Mouse (Mus musculus) neural tube, embryonic 11.5 days (tissue): ENCODE data around the gene Ccdc32. TPM values are rescaled to one million over a fixed set of nuclear protein-coding genes. Genes with fewer than 3 reads are reported as not detected.

Experiments
- ATAC-seq: fragments of 200-750 bp; cut with Nextera tagmentation; 2 replicates; pipeline ENCODE4 v1.8.0; 2017; ENCODE audit warnings: moderate number of reproducible peaks, mild to moderate bottlenecking, moderate TSS enrichment, moderate library complexity; ENCODE audit not compliant: insufficient read depth, low FRiP score, low TSS enrichment
- DNase-seq: peaks from one replicate; pipeline ENCODE4 v3.0.0-alpha.2; 2015; ENCODE audit warnings: low spot score
- H3K27ac ChIP-seq: fragments of 300-500 bp; sonication (generic); 2 replicates; pipeline ENCODE4 v1.5.1; 2014; ENCODE audit warnings: low read depth, mild to moderate bottlenecking, low read length
- H3K27me3 ChIP-seq: fragments of 300-500 bp; sonication (generic); 2 replicates; pipeline ENCODE4 v1.6.1; 2014; ENCODE audit warnings: mild to moderate bottlenecking, low read length, mixed read lengths; ENCODE audit not compliant: control insufficient read depth, insufficient read depth
- H3K36me3 ChIP-seq: fragments of 300-500 bp; sonication (generic); 2 replicates; pipeline ENCODE4 v1.6.1; 2014; ENCODE audit warnings: mild to moderate bottlenecking, low read length, moderate library complexity, mixed read lengths; ENCODE audit not compliant: control insufficient read depth, insufficient read depth
- H3K4me1 ChIP-seq: fragments of 300-500 bp; sonication (generic); 2 replicates; pipeline ENCODE4 v1.6.1; 2014; ENCODE audit warnings: low read length, mixed read lengths; ENCODE audit not compliant: control insufficient read depth, insufficient read depth
- H3K4me2 ChIP-seq: fragments of 300-500 bp; sonication (generic); 2 replicates; pipeline ENCODE4 v1.6.1; 2014; ENCODE audit warnings: low read depth, mild to moderate bottlenecking, moderate library complexity
- H3K4me3 ChIP-seq: fragments of 300-500 bp; sonication (generic); 2 replicates; pipeline ENCODE4 v1.5.1; 2014; ENCODE audit warnings: low read depth, low read length
- H3K9ac ChIP-seq: fragments of 300-500 bp; sonication (generic); 2 replicates; pipeline ENCODE4 v1.6.1; 2014; ENCODE audit warnings: mild to moderate bottlenecking, low read length
- H3K9me3 ChIP-seq: fragments of 300-500 bp; sonication (generic); 2 replicates; pipeline ENCODE4 v1.6.1; 2016; ENCODE audit warnings: low read length; ENCODE audit not compliant: control insufficient read depth
- WGBS: fragments of 180-500 bp; shearing (Covaris S2); extraction: QIAGEN DNeasy Blood & Tissue Kit; methylation state at CpG from one replicate; pipeline ENCODE4 v1.1.7; 2014; 5-methylcytosine and 5-hydroxymethylcytosine counted together
- polyA plus RNA-seq: library from polyadenylated mRNA; unstranded; fragments of >200 nt; fragmentation: Nextera tagmentation; extraction: Ambion mirVana; gene quantifications from 2 replicates; pipeline ENCODE4 v1.2.1, GENCODE M21; 2014

Ccdc32 gene
- polyA plus RNA-seq, result 22.2 and 27.7 TPM in 2 replicates

DNA sequence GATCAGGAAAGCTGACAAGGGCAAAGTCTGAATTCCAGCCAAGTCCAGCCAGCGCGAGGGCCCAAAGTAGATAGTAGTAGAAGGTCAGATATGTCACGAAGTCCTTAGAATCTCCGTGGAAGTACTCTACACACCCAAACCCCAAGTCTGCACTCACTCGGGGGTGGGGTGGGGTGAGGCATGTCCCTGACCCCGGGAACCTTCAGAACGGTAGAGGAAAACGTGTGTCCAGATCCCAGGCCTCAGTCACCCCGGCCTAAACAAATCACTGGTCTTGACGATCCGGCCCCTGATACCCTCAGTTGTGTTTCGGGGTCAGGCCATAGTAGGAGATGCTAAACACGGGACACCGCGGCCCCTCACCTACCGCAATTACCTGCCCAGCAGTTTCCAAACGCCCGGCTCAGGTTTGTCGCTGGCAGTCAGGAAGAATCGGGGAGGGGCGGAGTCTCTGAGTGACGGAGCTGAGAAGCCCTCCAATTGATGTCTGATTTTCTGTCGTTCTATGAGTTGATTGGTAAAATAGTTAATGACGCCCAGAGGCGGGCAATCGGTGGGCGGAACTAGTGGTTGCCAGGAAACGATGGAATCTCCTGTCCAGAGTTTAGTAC lies at the start of gene Ccdc32:
Gene Ccdc32, minus strand, starts transcription at position 453 of the 611 bp plus-strand sequence.
- H3K27ac ChIP-seq, result no peak within 1 kb of the TSS
- peak within 1 kb of the TSS; percentile 63 for H3K9ac ChIP-seq
- DNase-seq (peak; percentile 93), ATAC-seq (peak; percentile 91)
- H3K9me3 ChIP-seq, result no peaks in the 10 kb centered on the region
- peak within 1 kb of the TSS; percentile 58 for H3K4me3 ChIP-seq
- no peaks in the 10 kb centered on the region for H3K36me3 ChIP-seq
- H3K4me2 ChIP-seq, result peak within 1 kb of the TSS; percentile 73
- H3K4me1 ChIP-seq, result peaks cover 3% of the 10 kb centered on the region; the same call in 1 of the 2 replicates
- no peaks in the 10 kb centered on the region for H3K27me3 ChIP-seq
- WGBS, result 1% methylated on average over 28 of the region's 28 CpGs

DNA sequence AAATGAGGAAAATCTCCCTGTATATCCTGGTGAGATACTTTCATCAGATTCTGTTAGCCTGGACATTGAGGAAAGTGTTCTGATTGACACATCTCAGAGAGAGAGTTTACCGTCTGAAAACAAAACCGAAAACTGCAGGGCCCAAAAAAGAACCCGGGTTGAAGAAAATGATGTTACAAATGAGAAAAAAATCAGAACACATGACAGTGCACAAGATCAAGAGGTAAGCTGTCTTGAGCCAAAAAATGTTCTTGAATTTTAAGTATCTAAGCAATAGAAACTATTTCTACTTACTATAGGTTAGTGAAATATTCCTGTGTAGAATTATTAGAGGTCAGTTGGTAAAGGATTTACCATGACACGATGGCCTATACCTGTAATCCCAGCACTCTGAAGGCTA lies 43.2 kb upstream of the Ccdc32 start:
- Histone ChIP-seq H3K9me3 (no peaks in the 10 kb centered on the region), H3K36me3 (no peaks in the 10 kb centered on the region), H3K9ac (no peak overlapping the region), H3K4me3 (no peak overlapping the region), H3K4me1 (no peaks in the 10 kb centered on the region), H3K4me2 (no peak overlapping the region), H3K27me3 (no peaks in the 10 kb centered on the region), H3K27ac (no peak overlapping the region)
- ATAC-seq (no peak), DNase-seq (no peak)
- 94% methylated on average over 4 of the region's 4 CpGs for WGBS

DNA sequence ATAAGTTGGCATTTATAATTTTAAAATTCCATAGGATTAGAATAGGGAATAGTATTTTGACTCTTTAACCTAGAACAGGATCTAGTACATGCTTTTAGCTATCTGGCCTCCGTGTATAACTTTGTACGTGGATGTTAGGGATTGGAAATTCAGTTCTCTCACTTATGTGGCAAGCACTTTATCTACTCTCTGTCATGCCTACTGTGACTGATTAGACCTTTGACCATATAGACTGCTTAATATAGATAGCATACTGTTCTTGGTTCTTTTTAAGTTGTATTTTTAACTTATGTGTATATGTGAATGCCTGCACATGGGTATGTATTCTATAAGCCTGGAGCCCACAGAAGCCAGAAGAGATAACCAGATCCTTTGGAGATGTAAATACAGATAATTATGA lies 30.9 kb upstream of the Ccdc32 start:
- no peaks in the 10 kb centered on the region for H3K27me3 ChIP-seq
- H3K4me3 ChIP-seq, result no peak overlapping the region
- WGBS, result 96% methylated on average over 2 of the region's 2 CpGs
- H3K9me3 ChIP-seq, result no peaks in the 10 kb centered on the region
- H3K4me1 ChIP-seq, result no peaks in the 10 kb centered on the region
- DNase-seq (no peak), ATAC-seq (no peak)
- H3K4me2 ChIP-seq, result no peak overlapping the region
- no peak overlapping the region for H3K9ac ChIP-seq
- H3K27ac ChIP-seq, result no peak overlapping the region
- no peaks in the 10 kb centered on the region for H3K36me3 ChIP-seq

DNA sequence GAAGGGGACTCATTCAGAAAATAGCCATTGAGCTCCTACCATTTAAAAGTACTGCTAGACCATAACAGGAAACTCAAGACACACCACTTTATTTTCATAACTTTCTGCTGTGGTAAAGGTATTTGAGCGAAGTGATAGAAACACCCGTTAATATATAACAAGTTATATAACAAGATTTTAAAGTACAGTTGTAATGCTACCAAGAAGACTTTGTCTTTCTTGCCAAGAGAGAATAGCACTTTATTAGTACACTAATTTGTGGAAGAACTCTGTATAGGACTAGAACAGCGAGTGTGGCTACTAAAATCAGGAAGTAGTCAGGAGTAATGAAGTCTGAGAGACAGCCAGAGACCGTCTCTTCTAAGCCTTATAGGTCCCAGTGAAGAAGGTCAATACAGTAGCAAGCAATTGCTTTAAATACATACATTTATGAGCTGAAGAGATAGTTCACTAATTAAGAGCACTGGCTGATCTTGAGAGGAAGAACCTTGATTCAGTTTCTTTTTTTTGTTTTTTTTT lies 21.0 kb upstream of the Ccdc32 start:
- WGBS, result 93% methylated on average over 4 of the region's 4 CpGs
- Histone ChIP-seq H3K9ac (no peak overlapping the region), H3K4me1 (no peaks in the 10 kb centered on the region; the same call in 1 of the 2 replicates), H3K4me2 (no peak overlapping the region), H3K27me3 (no peaks in the 10 kb centered on the region), H3K9me3 (no peaks in the 10 kb centered on the region), H3K27ac (no peak overlapping the region), H3K4me3 (no peak overlapping the region), H3K36me3 (no peaks in the 10 kb centered on the region)
- no peak for ATAC-seq
- no peak for DNase-seq

DNA sequence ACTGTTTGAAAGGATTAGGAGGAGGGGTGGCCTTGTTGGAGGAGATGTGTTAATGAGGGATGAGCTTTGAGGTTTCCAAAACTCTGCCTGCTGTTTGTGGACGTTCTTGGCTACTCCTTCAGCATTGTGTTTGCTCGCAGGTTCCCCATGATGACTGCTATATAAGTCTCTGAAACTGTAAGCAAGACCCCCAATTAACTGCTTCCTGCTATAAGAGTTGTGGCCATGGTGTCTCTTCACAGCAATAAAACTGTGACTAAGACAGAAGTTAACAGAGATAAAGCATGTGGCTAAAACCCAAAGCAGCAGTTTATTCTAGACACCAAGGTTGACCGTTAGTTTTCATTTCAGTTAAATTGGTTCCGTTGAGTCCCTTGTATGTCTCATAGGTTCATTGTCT lies 18.7 kb upstream of the Ccdc32 start:
- Histone ChIP-seq H3K9ac (peak overlapping the region; percentile 73), H3K4me1 (no peaks in the 10 kb centered on the region; the same call in 1 of the 2 replicates), H3K36me3 (no peaks in the 10 kb centered on the region), H3K9me3 (no peaks in the 10 kb centered on the region), H3K27me3 (no peaks in the 10 kb centered on the region), H3K27ac (no peak overlapping the region), H3K4me3 (peak overlapping the region; percentile 74), H3K4me2 (peak overlapping the region; percentile 47)
- DNase-seq, result no peak
- ATAC-seq, result no peak
- 19% methylated on average over 4 of the region's 4 CpGs for WGBS

DNA sequence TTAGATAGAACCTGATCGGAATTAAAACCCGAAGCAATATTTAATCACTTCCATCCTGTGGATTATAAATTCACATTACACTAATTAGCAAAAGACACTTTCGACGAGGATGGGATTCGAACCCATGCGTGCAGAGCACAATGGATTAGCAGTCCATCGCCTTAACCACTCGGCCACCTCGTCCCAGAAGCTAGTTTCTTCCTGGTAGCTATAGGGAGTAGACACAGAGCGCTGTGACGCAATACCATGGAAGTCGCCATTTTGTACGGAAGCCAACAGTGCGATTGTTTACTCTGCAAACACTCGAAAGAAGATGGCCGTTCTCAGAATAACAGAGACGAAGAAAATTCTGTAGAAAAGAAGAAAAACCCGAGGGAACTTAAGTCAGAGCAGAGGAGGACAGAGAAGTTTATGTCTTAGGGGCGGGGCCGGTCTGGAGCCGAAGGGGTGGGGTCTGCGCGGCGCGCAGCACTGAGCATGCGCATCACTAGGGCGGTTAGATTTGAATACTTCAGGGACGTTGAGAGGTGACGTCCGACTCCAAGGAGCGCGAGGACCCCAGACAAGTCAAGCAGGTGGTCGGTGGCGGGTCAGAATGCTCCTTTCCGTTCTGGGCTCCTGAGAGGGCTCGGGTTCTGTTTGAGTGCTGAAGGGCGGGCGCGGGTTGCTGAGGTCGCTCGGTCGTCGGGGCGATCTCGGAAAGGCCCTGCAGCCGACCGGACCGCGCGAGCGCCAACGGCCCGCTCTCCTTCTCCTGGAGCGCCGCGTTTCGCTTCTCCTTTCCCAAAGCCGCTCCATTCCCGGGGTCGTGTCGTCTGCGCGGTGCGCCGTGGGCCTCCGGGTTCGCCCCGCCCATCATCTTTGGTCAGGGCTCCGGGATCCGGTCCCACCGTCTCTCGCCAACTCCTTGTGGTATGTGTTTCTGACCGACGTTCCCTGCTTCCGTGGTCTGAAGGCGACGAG lies 17.7 kb upstream of the Ccdc32 start, which contains the start of gene Knl1:
Gene Knl1, plus strand, starts transcription at position 471 of the 963 bp plus-strand sequence.
- Histone ChIP-seq H3K4me2 (peak within 1 kb of the TSS; percentile 47), H3K27ac (peak within 1 kb of the TSS; percentile 79), H3K36me3 (no peaks in the 10 kb centered on the region; the same call in 1 of the 2 replicates), H3K9me3 (no peaks in the 10 kb centered on the region), H3K4me1 (no peaks in the 10 kb centered on the region; the same call in 1 of the 2 replicates), H3K27me3 (no peaks in the 10 kb centered on the region), H3K4me3 (peak within 1 kb of the TSS; percentile 74), H3K9ac (peak within 1 kb of the TSS; percentile 73)
- DNase-seq (peak; percentile 98), ATAC-seq (peak; percentile 96)
- under 1% methylated on average over 76 of the region's 77 CpGs for WGBS

DNA sequence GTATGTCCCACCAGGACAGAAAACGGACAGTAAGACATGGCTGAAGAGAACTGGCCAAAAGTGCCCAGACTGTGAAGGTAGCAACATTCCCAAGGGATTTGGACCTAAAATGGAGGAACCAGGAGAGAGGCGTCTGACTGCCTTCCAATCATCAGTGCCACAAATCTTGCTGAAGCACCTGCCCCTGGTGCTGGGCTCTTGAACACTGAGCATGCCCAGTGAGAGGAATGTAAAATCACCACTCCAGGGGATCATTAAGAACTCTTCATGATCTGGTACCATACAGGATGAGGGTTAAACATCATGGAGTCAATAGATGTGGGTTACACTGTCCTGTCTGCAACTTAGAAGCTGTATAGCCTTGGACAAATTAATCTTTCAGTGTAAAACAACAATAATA lies 16.0 kb upstream of the Ccdc32 start:
- no peak overlapping the region for H3K4me2 ChIP-seq
- no peaks in the 10 kb centered on the region; the same call in 1 of the 2 replicates for H3K4me1 ChIP-seq
- 58% methylated on average over 2 of the region's 2 CpGs for WGBS
- DNase-seq (no peak), ATAC-seq (no peak)
- no peak overlapping the region for H3K9ac ChIP-seq
- H3K4me3 ChIP-seq, result no peak overlapping the region
- H3K27ac ChIP-seq, result no peak overlapping the region
- H3K36me3 ChIP-seq, result no peaks in the 10 kb centered on the region; the same call in 1 of the 2 replicates
- no peaks in the 10 kb centered on the region for H3K9me3 ChIP-seq
- no peaks in the 10 kb centered on the region for H3K27me3 ChIP-seq

DNA sequence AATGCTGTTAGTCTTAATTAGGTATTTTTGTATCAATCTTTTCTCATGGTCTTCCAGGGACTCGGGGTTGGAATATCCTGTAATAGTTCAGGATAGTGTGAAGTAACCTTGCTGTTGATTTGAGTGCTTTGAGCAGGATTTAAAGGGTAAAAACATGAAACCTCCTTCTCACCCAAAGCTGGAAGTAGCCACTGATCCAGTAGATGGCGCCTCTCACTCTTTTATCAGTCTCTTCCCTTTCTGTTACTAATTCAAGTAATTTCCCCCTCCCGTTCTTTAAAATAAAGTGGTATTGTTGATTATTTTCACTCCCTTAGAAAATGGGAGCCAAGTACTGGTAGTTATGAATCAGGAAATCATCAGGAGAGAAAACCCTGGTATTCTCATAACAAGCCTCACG lies 11.7 kb upstream of the Ccdc32 start:
- ATAC-seq (no peak), DNase-seq (no peak)
- Histone ChIP-seq H3K27me3 (no peaks in the 10 kb centered on the region), H3K9me3 (no peaks in the 10 kb centered on the region), H3K36me3 (peaks cover 8% of the 10 kb centered on the region), H3K9ac (no peak overlapping the region), H3K4me2 (no peak overlapping the region), H3K4me3 (no peak overlapping the region), H3K27ac (no peak overlapping the region), H3K4me1 (no peaks in the 10 kb centered on the region)
- 58% methylated on average over 4 of the region's 4 CpGs for WGBS
